Mouse (Mus musculus): ENCODE measurements around the gene Macrod1. TPM values are rescaled to one million over a fixed set of nuclear protein-coding genes. Genes with fewer than 3 reads are reported as not detected.

The Macrod1 gene
- 5.6 and 6.0 TPM in 2 replicates for polyA plus RNA-seq (2015; fragmentation: Nextera tagmentation; extraction: Ambion mirVana)

DNA sequence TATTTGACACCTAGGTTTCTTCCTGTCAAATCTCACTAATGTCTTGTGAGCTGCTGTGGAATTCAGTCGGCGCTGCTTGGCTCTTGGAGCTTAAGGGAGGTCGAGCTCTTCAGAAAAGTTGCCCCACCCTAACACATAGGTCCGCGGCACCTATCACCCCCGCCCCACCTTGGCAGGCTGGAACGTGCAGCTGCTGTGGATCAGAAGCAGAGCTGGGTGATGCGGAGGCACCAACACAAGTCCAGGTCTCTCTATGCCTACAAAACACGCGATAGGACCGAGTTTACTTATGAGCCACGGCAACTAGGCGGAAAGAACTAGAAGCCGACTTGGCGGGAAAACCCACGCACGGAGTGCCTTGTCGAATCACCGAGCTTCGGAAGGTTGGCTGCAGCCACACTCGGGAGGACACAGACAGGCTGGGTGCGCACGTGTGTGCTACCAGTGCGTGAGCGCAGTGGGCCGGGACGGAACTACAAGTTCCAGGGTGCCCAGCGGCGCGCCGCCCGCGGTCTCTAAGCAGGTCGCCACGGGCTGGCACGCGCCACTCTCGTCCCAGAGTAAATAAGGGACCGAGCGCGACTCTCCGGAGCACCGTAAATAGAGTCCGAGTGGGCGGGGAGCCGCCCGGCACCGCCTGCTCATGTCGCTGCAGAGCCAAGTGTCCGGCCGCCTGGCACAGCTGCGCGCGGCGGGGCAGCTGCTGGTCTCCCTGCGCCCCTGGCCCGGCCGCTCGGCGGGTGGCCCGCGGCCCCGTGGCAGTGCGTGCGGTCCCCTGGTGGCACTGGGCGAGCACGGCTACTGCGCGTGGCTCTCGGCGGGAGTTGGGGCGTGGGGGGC lies at the start of gene Macrod1:
TSS of gene Macrod1 (plus strand) at position 563 of the 840 bp plus-strand sequence.
- H3K9me3 ChIP-seq = no peaks in the 10 kb centered on the region
- ATAC-seq (replicated peaks) = peak; percentile 91
- 1% methylated on average over 72 of the region's 72 CpGs for WGBS
- peaks cover 17% of the 10 kb centered on the region for H3K27me3 ChIP-seq (replicated peaks)
- H3K36me3 ChIP-seq (replicated peaks) = no peaks in the 10 kb centered on the region
- peak within 1 kb of the TSS; percentile 99 for H3K4me2 ChIP-seq
- peak within 1 kb of the TSS; percentile 50 for H3K9ac ChIP-seq
- H3K4me3 ChIP-seq = peak within 1 kb of the TSS; percentile 60
- peaks cover 23% of the 10 kb centered on the region for H3K4me1 ChIP-seq
- H3K27ac ChIP-seq = no peak within 1 kb of the TSS

DNA sequence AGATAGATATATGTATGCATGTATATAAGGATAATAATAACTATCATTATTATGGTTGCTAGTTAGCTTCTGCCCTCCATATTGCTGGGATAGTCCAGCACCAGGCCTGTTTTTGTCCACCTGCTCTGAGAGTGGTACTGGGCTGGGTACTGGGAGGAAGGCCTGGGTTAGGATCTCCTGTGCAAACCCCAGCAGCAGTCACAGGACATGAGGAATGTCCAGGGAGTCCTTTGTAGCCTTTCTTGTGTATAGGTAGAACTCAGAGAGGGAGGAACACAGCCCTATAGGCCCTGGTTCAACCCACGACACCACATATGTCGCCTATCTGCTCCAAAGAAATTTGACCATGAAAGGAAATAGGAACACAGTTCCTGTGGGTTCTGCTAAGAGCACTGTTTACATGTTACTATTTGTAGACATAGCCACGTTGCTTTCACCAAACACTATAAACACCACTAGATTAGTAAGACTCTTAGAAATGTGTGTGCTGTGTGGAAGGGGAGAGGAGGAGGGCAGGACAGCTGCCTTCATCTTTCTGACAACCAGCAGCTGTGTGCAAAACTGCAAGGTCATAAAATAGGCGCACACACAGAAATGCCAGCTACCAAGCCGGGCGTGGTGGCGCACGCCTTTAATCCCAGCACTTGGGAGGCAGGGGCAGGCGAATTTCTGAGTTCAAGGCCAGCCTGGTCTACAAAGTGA lies 49.6 kb upstream of the Macrod1 start:
- ATAC-seq (replicated peaks) = no peak
- no peak overlapping the region for H3K4me2 ChIP-seq
- no peak overlapping the region for H3K4me3 ChIP-seq
- H3K9me3 ChIP-seq = no peaks in the 10 kb centered on the region
- no peak overlapping the region for H3K27ac ChIP-seq
- no peaks in the 10 kb centered on the region for H3K36me3 ChIP-seq (replicated peaks)
- H3K4me1 ChIP-seq = no peaks in the 10 kb centered on the region
- no peak overlapping the region for H3K9ac ChIP-seq
- 87% methylated on average over 9 of the region's 9 CpGs for whole genome bisulfite sequencing
- no peaks in the 10 kb centered on the region for H3K27me3 ChIP-seq (replicated peaks)

DNA sequence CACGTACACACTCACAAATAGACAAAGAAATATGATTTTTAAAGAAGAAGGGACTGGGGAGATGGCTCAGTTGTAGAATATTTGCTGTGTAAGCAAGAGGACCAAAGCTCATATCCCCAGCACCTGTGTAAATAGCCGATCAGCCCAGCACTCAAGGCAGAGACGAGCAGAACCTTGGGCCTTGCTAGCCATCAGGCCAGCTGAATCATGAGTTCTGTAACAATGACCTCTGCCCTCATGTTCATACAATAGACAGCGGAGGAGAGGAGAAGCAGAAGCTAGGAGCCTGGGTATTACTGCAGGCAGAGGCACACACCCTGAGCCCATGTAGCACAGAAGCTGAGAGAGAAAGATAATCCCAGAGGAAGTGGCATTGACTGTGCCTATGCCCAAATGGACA lies 44.2 kb upstream of the Macrod1 start:
- WGBS = 85% methylated on average over 4 of the region's 4 CpGs
- H3K36me3 ChIP-seq (replicated peaks) = no peaks in the 10 kb centered on the region
- H3K4me2 ChIP-seq = no peak overlapping the region
- no peak overlapping the region for H3K9ac ChIP-seq
- no peaks in the 10 kb centered on the region for H3K27me3 ChIP-seq (replicated peaks)
- no peak overlapping the region for H3K27ac ChIP-seq
- H3K4me1 ChIP-seq = no peaks in the 10 kb centered on the region
- no peak for ATAC-seq (replicated peaks)
- no peak overlapping the region for H3K4me3 ChIP-seq
- H3K9me3 ChIP-seq = no peaks in the 10 kb centered on the region

DNA sequence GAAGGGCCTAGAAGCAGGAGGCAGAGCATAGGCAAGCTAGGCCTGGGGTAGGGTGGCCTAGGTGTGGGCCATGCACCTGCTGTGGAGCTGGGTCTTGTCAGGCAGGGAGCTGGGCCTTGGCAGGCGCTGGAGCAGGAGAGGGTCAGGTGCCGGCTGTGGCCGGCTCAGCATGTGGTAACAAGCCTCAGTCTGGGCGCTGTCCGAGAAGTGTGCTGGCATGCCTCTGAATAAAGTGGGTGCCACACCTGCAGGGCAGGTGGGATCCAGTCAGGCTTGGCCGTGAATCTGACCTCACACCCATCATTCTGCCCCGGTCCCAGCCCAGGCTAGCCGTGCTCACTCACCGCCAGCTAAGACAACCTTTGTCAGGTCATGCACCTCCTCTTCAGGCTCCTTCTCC lies 42.6 kb upstream of the Macrod1 start:
- 86% methylated on average over 9 of the region's 9 CpGs for WGBS

DNA sequence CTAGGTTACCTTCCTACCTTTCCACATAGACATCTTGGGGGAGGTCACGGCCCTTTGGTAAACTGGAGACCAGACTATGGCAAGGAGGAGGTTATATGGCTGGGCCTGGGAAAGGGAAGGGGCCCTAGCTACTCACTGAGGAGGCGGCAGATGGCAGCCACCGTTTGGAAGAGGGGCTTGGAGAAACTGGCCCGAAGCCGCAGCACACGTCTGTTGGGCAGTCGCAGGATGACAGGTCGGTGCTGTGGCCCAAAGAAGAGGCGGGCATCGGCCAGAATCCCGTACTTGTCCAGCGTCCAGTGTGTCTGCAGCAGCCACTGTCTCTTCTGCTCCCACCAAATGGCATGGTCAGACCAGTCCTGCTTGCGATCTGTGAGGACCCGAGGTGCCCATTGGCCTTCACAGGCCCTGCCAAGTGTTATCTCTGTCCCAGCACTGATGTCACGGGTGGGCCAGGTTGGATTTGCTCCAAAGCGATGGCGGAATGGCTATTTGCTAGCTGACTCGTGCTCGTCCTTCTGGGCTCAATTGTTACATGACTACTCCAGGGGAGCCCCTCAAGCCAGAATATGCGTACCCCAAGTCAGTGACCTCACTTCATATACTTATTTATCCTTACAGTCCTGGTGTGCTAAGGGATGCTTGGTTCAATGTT lies 42.0 kb upstream of the Macrod1 start:
- no peak overlapping the region for H3K4me2 ChIP-seq
- no peak overlapping the region for H3K9ac ChIP-seq
- H3K4me1 ChIP-seq = no peaks in the 10 kb centered on the region
- H3K9me3 ChIP-seq = no peaks in the 10 kb centered on the region
- H3K4me3 ChIP-seq = no peak overlapping the region
- WGBS = 92% methylated on average over 20 of the region's 20 CpGs
- ATAC-seq (replicated peaks) = no peak
- no peaks in the 10 kb centered on the region; the same call in 1 of the 2 replicates for H3K36me3 ChIP-seq (replicated peaks)
- H3K27ac ChIP-seq = no peak overlapping the region
- H3K27me3 ChIP-seq (replicated peaks) = no peaks in the 10 kb centered on the region

More for the DNA sequence above, 42.6 kb upstream of the Macrod1 start:
- Histone ChIP-seq H3K4me3 (no peak overlapping the region), H3K27me3 (replicated peaks) (no peaks in the 10 kb centered on the region), H3K9ac (no peak overlapping the region), H3K36me3 (replicated peaks) (no peaks in the 10 kb centered on the region), H3K4me2 (no peak overlapping the region), H3K27ac (no peak overlapping the region), H3K4me1 (no peaks in the 10 kb centered on the region), H3K9me3 (no peaks in the 10 kb centered on the region)
- ATAC-seq (replicated peaks) = no peak

DNA sequence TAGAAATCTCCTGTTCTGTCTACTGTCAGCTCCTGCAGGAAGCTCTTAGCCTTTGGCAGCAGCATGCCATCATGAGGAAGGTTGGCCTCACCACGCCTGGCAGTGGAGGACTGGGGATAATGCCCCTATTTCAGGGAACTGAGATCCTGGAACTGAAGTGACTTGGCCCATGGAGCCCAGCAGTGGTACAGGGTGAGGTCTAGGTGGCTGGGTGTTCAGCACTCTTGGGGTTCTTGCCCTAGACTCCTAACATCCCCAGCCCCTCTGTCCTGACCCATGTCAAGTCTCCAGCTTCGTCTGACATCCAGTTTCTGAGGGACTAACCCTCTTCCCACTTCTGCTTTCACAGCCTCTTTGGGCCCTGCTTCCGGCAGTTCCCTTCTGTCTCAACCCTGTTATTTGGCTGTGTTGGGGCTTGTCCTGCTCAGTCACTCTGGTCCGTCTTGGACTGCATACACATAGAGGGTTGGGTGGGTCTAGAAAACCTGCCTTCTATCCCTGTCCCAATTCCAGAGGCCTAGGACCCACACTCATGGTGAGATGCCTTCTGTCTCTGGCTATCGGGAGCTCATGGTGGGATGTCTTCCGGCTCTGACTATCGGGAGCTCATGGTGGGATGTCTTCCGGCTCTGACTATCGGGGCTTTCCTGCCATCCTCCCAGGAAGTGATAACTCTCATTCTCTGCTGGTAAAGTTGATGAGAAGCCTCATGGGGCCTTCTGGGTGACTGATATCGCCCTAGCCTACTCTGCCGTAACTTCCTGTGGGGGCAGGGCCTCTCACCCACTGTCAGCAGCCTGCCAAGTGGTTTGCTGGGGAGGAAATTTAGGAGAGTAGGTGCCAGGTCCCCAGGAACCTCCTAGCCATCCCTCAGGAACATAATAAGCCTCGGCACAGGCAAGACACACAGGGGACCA lies 38.8 kb upstream of the Macrod1 start:
- no peaks in the 10 kb centered on the region for H3K27me3 ChIP-seq (replicated peaks)
- no peak overlapping the region for H3K9ac ChIP-seq
- H3K36me3 ChIP-seq (replicated peaks) = peaks cover 19% of the 10 kb centered on the region
- H3K9me3 ChIP-seq = no peaks in the 10 kb centered on the region
- no peak overlapping the region for H3K4me2 ChIP-seq
- no peaks in the 10 kb centered on the region for H3K4me1 ChIP-seq
- 82% methylated on average over 12 of the region's 12 CpGs for WGBS
- H3K4me3 ChIP-seq = no peak overlapping the region
- no peak overlapping the region for H3K27ac ChIP-seq
- no peak for ATAC-seq (replicated peaks)

DNA sequence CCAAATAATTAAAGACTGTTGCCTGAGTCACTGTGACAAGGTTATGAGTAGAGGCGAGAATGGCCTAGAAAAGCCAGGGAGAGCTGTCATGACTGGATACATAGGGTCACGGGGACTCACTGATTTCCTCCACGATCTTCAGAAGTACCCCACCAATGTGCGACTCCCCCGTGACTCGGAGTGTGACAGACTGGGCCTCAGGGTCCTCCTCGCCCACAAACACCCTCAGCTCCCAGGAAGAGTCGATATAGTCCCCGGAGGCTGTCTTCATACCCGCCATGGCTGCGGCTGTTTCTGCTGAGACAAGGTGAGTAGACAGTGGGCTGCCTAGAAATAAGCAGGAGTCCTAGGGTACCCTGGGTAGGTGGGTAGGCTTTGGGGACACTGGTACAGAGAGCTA lies 38.1 kb upstream of the Macrod1 start:
- Histone ChIP-seq H3K9me3 (no peaks in the 10 kb centered on the region), H3K27me3 (replicated peaks) (no peaks in the 10 kb centered on the region), H3K27ac (no peak overlapping the region), H3K4me3 (no peak overlapping the region), H3K9ac (no peak overlapping the region), H3K36me3 (replicated peaks) (peaks cover 24% of the 10 kb centered on the region), H3K4me2 (no peak overlapping the region), H3K4me1 (no peaks in the 10 kb centered on the region)
- 94% methylated on average over 11 of the region's 11 CpGs for WGBS
- ATAC-seq (replicated peaks) = no peak

DNA sequence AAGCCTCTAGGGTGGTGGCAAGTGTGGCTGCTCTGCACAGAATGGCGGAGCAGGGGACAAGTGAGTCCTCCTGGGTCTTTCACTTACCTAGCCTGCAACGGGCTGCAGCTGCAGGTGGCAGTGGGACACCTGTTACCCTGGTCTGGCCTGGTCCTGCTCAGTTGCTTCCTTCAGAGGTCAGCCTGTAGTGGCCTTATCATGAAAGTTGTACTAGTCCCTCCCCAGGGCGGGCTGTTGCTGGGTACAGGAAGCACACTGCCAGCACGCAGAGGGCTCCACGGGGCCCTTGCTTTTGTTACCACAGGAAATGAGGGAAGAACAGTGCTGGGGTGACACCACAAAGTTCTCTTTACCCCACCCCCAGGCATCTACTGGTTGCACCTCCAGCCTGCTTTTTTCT lies 37.4 kb upstream of the Macrod1 start, which contains the start of gene Fermt3:
TSS of gene Fermt3 (minus strand) at position 279 of the 400 bp plus-strand sequence.
- no peaks in the 10 kb centered on the region for H3K9me3 ChIP-seq
- H3K36me3 ChIP-seq (replicated peaks) = peaks cover 28% of the 10 kb centered on the region
- H3K27me3 ChIP-seq (replicated peaks) = no peaks in the 10 kb centered on the region
- no peak for ATAC-seq (replicated peaks)
- H3K27ac ChIP-seq = no peak within 1 kb of the TSS
- no peak within 1 kb of the TSS for H3K9ac ChIP-seq
- H3K4me2 ChIP-seq = no peak within 1 kb of the TSS
- H3K4me1 ChIP-seq = no peaks in the 10 kb centered on the region
- H3K4me3 ChIP-seq = no peak within 1 kb of the TSS
- WGBS = 87% methylated on average over 5 of the region's 5 CpGs

DNA sequence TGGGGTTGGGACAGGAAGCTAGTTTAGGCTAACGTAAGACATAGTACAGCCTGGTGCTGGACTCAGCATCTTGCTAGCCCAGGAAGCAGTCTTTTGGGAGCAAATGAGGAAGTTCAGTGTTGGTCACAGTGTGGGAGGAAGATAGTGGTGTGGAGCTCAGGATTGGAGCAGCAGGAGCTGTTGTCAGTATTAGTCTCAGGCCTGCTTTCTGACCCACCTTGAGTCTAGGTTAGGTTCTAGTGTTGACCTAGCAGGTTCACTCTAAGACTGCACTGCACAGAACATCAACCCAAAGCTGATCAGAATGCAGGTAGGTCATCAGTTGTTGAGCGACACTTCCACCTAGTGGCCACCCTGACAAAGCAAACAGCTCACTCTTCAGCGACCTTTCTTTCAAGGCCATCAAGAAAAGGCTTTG lies 36.4 kb upstream of the Macrod1 start:
- H3K27me3 ChIP-seq (replicated peaks) = no peaks in the 10 kb centered on the region
- 51% methylated on average over 3 of the region's 3 CpGs for WGBS
- H3K36me3 ChIP-seq (replicated peaks) = peaks cover 38% of the 10 kb centered on the region
- no peaks in the 10 kb centered on the region for H3K9me3 ChIP-seq
- no peak overlapping the region for H3K4me2 ChIP-seq
- no peak overlapping the region for H3K9ac ChIP-seq
- no peak overlapping the region for H3K27ac ChIP-seq
- ATAC-seq (replicated peaks) = 0 out of 2 replicates have a peak, but pooled peaks have one; percentile 63
- no peak overlapping the region for H3K4me3 ChIP-seq
- H3K4me1 ChIP-seq = no peaks in the 10 kb centered on the region

DNA sequence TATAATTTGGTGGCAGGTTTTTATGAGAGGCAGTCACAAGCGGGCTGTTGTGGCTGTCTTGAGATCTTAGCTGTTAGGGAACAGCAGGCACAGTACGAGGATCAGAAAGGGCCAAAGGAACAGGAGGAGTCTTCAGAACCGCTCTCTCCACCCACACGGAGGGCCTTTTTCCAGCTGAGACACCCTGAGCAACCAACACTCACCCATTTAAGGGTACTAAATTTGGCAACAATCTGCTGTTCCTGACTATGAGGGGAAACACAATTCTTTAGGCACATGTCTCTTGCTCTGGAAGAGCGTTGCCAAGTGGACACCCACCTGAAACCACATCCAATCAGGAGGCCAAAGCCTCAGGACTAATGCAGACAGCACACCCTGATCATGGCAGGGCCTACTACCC lies 27.1 kb upstream of the Macrod1 start:
- 95% methylated on average over 5 of the region's 5 CpGs for WGBS
- no peak for ATAC-seq (replicated peaks)
- Histone ChIP-seq H3K4me3 (no peak overlapping the region), H3K4me2 (no peak overlapping the region), H3K36me3 (replicated peaks) (peaks cover 81% of the 10 kb centered on the region), H3K9ac (no peak overlapping the region), H3K27ac (no peak overlapping the region), H3K27me3 (replicated peaks) (no peaks in the 10 kb centered on the region), H3K4me1 (no peaks in the 10 kb centered on the region), H3K9me3 (no peaks in the 10 kb centered on the region)

DNA sequence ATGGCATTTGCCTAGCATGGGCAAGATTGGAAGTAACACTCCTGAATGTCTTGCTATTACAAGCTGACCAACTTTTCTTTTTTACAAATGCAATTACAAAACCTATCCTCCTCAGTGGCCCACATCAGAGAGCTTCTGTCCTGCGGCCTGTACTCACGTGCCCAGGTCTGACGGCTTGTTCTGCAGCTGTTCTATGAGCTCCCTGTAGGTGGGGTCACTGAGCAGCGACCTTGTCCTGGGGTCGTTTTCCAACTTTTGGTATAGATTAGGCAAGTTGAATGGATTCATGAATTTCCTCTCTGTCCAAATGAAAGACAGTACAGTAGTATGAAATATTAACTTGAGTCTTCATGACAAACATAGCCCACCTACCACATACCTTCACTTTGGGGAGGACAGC lies 22.6 kb upstream of the Macrod1 start:
- no peak overlapping the region for H3K4me2 ChIP-seq
- no peak overlapping the region for H3K9ac ChIP-seq
- H3K9me3 ChIP-seq = no peaks in the 10 kb centered on the region
- 93% methylated on average over 5 of the region's 5 CpGs for WGBS
- no peak overlapping the region for H3K4me3 ChIP-seq
- no peak for ATAC-seq (replicated peaks)
- H3K27me3 ChIP-seq (replicated peaks) = no peaks in the 10 kb centered on the region
- no peak overlapping the region for H3K27ac ChIP-seq
- H3K4me1 ChIP-seq = peaks cover 23% of the 10 kb centered on the region
- H3K36me3 ChIP-seq (replicated peaks) = peaks cover 53% of the 10 kb centered on the region

All from midbrain, embryonic 15.5 days (tissue).